Mouse (Mus musculus) testis, adult 10 weeks (tissue): ENCODE results near the gene Cyp2j5. TPM values are rescaled to one million over a fixed set of nuclear protein-coding genes. Genes with fewer than 3 reads are reported as not detected.

Experiments used
- polyA plus RNA-seq: library from polyadenylated mRNA; stranded (reverse); fragments of 350-450 nt; fragmentation: Illumina TruSeq; extraction: RNeasy Lipid Tissue Mini Kit (QIAGEN cat#74804); gene quantifications from one replicate; pipeline ENCODE4 v1.2.3, GENCODE M21; 2014; ENCODE audit warnings: low read depth, low replicate concordance

The Cyp2j5 gene
- 0.17 TPM for polyA plus RNA-seq

DNA sequence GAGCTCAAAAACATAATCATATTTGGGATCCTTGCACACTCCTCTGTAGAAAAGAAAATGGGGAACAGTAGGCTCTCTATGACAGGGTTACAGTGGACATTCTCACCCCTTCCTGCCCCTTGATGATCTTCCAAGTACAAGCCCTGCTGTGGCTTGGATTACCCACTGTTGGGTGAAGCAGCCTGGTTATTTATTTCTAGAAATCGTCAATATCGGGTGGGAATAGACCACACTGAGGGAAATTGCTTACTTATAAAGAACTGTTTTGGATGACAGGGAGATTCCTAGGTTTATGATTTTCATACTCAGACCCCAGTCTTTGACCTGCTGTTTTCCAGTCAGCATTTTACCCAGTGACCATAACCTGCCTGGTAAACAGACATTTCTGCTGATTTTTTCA lies at the start of gene Cyp2j5:
Cyp2j5 (minus strand) TSS at position 164 of the 400 bp plus-strand sequence.

DNA sequence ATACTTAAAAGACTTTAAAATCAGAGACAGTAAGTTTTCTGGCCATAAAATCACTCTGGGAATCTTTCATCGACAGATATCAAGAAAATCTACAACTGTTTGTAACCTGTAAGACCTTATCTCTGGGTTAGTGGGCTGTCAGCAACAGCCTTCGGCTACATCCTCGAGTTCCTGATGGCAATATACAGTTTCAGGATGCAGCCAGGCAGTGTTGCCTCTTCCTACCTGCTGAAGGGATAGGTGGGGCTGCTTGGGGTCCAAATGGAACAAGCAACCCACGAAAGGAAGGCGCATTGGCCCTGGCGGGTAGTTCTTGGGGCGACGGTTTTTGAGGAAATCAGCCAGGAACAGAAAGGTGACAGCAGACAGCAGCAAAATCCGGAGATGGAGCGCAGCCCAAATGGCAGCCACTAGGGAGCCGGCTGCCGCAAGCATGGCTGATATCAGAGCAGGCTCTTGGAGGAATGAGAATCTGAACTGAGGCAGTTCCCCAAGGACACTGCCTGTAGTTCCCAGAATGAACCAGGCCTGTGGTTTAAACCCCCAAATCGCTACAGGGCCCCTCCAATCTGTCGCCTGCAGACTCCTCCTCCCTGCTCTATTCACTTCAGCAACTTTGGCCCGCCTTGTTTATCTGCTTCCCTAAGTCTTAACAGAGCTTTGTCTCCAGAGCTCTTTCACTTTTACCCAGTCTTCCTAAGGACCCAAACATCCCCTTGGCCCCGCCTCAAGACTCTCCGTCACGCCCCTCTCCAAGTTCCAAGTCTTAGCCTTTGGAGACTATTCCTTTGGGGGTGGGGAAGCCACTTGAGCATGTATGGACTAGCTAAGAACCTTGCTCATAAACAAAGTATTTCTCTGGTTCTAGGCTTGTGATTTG lies 72.8 kb downstream of the Cyp2j5 start, which contains the start of gene Cyp2j9:
Cyp2j9 (minus strand) TSS at position 668 of the 880 bp plus-strand sequence.

Other genes with a start within 250 kb of the Cyp2j5 start
- not detected for gene Cyp2j8, start 156.8 kb downstream of the Cyp2j5 start, polyA plus RNA-seq
- 1.7 TPM for gene Cyp2j6, start 110.5 kb downstream of the Cyp2j5 start, polyA plus RNA-seq
- gene Cyp2j9, start 72.6 kb downstream of the Cyp2j5 start, polyA plus RNA-seq, result 0.46 TPM
- gene Gm12695, start 121.0 kb upstream of the Cyp2j5 start, polyA plus RNA-seq, result 17.2 TPM